Mouse (Mus musculus): Measurements from ENCODE around the gene Alox12.
A peak's percentile ranks its signal among the peaks of the same experiment; 100 is the strongest.

Gene Alox12

DNA sequence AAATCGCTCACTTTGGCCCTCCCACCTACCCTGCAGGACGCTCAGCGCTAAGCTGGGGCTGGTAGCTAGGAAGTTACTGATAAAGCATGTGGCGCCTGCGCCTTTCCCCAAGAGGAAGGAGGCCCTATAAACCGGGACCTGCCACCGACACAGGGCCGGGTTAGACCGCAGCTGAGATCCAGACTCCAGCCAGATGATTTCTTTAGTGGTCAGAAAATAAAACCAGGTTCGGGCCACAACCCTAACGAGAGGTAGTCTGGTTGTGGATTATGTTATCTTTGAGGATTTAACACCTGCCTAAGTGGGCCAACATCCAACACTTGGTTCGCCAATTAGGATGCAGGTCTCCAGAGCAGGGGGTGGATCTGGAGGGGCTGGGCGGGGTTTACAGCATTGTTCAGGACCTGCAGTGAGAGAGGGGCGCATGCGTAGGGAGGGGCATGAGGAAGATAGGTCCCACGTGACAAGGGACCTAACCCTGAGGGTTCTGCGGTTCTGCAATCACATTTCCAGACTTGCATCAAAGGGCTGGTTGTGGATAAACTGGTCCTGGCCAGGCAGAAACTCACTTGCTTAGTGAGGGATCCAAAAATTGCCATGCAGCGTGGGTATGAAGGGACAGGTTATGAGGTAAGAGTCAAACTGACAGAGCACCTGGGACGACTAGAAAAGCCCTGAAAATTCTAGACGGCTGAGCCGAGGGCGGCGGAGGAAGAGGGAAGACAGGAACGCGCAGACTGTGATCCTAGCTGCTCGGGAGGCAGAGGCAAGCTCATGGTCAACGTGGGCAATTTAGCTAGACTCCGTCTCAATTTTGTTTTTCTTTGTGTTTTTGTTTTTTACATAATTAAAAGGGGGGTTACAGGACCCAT lies 34.2 kb downstream of the Alox12 start, which contains the start of gene Slc16a13:
Gene Slc16a13 (minus strand): TSS at position 334 of the 872 bp plus-strand sequence.
- peak; percentile 98 to 99 for DNase-seq (ENCODE audit: low spot score in 2 of 2)

DNA sequence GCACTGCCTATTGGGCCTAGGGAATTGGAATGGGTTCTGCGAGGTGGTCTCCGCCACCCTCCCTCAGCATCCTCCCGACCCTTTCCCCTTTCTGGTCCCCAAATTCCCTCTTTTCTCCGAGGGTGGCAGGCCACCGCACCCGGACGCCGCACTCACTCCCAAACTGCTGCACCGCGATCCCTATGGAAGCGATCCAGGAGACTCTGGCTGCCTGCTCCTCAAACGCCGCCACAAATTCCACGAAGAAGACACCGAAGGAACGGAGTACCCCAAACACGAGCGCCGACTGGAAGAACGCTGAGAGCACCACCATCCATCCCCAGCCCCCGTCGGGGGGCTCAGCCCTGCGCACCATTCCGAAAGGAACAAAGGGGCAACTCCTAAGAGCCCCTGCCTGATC lies 34.8 kb downstream of the Alox12 start:
- peak in 1 of 2 experiments; percentile 64 for DNase-seq (ENCODE audit: low spot score in 2 of 2)

DNA sequence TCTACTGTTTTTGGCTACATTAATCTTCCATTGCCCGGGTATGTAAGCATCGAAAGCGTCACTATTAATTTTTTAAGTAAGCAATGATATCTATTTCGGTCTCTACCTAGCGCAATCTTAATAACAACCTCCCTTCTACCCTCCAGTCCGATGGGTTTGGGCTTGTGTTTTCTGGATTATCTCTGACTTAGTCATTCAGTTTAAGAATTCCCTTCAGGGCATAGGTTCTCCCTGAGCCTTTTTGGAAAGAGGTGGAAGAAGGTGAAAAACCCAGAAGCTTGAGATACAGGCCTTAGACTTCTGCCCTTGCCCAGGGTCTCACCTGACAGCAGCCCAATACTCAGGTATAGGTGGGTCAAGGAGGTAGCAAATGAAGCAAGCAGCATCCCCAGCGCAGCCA lies 35.3 kb downstream of the Alox12 start:
- no peak for DNase-seq (ENCODE audit: low spot score in 2 of 2)

DNA sequence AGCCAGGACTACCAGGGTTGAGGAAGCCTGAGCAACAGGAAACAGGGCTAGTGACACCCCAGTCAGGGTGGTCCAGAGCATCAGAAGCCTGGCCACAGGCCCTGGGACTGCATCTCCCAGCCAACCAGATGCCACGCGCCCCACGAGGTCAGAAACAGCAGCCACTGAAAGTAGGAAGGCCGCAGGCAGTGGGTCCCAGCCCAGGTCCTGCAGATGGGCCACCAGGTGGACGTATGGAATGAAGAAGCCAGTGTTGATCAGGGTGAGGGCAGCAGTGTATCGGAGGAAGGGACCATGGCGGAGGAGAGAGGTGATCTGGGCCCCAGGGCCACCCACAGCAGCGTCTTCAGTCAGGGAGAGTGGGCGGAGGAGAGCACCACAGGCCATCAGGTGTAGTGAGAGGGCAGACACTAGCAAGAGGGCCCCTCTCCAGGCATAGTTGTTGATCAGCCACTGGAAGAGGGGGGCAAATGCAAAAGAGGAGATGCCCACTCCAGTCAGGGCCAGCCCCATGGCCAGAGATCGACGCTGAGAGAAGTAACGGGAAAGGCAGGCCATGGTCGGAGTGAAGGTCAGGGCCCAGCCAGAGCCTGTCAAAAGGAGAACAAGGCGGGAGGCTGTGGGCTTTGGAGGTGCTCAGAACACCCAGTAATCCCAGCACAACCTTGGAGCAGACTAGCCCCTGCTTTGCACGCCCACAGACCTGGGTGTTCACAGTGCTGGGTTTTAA lies 36.2 kb downstream of the Alox12 start:
- DNase-seq (ENCODE audit: low spot score in 2 of 2) = no peak

DNA sequence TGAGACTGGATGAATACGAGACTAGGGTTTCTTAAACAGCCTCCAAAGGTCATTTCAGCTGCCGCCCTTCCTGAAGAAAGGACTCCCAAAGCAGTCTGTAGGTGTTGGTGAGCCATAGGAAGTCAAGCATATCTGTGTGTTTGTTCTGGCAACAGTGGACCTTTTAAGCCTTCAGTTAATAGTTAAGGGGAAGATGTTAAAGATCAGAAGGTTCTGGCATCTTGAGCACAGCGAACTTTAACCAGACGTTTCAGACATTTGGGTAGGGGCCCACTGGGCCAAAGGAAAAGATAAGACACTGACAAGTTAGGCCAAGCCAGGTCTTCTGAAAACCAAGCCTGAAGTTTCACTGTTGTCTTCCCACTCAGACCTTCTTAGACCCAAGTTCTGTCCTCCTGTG lies 37.1 kb downstream of the Alox12 start:
- DNase-seq (ENCODE audit: low spot score in 2 of 2) = no peak

DNA sequence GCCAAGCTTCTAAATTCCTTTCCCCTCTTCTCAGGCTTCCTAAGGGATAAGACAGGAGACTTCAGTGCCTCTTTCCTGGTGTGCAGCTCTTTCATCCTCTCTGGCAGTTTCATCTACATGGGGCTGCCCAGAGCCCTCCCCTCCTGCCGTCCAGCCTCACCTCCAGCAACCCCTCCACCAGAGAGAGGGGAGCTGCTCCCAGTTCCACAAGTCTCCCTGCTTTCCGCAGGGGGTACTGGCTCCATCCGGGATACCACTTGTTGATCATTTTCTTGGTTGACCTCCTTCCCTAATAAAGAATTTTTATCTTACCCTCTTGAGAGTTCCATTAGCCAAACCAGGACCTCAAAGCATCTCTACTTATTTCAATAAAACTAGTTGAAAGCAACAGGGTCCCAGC lies 39.0 kb downstream of the Alox12 start:
- no peak for DNase-seq (ENCODE audit: low spot score in 2 of 2)

DNA sequence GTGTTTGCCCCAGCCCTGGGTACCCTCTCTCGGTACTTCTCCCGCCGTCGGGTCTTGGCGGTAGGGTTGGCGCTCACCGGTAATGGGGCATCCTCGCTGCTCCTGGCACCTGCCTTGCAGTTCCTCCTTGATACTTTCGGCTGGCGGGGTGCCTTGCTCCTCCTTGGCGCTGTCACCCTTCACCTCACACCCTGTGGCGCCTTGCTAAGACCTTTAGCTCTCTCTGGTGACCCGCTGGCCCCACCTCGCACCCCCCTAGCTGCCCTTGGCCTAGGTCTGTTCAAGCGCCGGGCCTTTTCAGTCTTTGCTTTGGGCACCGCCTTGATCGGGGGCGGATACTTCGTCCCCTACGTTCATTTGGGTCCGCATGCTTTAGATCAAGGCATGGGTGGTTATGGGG lies 39.9 kb downstream of the Alox12 start:
- peak in 1 of 2 experiments; percentile 39 for DNase-seq (ENCODE audit: low spot score in 2 of 2)

DNA sequence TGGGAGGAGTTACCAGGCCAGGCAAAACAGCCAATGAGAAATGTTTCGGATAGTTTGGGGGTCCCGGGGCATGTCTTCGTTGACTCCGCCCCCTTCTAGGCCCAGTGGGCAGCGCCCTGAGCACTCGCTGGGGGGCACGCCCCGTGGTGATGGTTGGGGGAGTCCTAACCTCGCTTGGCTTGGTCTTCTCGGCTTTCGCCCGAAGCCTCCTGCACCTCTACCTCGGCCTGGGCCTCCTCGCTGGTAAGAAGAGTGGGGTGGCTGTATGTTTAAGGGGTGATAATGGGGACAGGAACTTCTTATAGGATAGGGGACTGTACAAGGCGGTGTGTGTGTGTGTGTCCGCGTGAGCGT lies 40.3 kb downstream of the Alox12 start:
- no peak for DNase-seq (ENCODE audit: low spot score in 2 of 2)

DNA sequence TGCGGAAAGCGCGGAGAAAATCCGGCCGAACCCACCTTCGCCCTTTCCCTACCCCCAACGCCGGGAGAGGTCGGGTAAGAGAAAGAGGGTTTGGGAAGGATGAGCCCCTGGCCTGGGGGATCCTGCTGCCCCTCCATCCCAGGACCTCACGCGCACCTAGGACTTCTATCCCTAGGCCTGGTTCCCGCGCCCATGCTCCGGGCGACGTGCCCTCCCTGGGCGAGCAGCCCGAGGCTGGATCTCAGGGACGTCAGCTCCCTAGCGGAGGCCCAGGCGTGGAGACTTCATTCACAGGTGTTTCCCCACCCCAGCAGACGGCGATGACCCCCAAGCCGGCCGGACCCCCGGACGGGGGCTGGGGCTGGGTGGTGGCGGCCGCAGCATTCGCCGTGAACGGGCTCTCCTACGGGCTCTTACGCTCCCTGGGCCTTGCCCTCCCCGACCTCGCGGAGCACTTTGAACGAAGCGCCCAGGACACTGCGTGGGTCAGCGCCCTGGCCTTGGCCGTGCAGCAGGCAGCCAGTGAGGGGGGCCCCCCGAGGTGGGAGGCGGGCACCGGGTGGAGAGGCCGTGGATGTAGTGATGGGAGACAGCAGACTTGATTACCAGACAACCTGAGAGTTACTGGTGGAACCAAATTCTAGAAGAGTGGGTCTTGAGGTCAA lies 40.8 kb downstream of the Alox12 start:
- peak; percentile 47 to 61 for DNase-seq (ENCODE audit: low spot score in 2 of 2)

DNA sequence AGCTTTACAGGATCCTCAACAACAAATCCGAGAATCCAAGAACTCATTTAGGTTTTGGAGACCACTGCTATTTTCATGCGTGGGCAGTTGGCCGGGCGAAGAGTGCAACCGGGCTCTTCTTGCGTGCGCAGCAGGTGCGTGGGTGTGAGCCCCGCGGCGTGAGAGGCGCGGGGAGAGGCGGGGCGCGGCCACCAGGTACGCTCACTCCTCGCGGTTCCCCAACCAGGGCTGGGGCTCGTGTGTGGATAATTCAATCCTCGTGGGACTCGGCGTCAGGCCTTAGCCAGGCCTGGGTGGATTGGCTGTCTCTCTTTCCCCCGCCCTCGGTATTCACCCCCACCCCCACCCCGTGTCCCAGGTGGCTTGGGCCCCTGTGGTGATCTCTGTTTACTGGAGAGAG lies 41.4 kb downstream of the Alox12 start:
- DNase-seq (ENCODE audit: low spot score in 2 of 2) = peak; percentile 69 to 79

DNA sequence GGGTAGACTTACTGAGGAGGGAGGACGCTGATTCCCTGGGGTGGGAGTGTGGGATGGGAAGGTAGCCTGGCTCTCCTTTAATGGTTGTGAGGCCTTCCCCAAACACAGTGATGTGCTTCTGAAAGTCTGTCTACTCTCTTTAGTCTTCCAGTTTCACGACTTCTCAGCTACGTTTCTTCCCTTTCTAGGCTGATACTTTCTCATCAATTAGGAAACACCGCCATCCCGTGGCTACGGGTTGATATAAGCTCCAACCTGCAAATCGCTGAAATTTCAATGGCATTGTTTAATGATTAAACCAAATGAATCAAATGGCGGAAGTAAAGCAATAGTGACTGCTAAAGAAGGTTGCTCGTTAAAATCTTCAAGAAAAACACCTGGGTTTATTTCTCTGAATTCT lies 42.3 kb downstream of the Alox12 start:
- DNase-seq (ENCODE audit: low spot score in 2 of 2) = peak; percentile 72 to 82

DNA sequence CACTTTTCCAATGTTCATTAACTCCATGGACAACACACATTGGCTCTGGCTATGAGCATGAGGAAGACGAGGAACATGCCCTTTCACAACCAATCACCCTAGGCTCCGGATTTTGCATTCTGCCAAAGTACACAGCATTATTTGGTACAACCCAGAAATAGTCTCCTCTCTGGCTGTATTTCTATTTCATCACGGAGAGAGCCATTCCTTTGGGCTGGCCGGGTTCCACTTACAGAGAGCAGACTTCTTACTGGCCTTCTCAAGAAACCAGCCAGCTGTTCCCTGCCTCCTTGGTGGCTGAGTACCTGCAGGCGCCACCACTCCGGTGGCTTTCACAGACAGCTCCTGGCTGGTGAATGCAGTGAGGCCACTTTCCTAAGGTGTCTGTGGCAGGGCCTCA lies 42.7 kb downstream of the Alox12 start, which contains the start of gene Slc16a11:
Gene Slc16a11 (plus strand): TSS at position 330 of the 400 bp plus-strand sequence.
- DNase-seq (ENCODE audit: low spot score in 2 of 2) = no peak

DNA sequence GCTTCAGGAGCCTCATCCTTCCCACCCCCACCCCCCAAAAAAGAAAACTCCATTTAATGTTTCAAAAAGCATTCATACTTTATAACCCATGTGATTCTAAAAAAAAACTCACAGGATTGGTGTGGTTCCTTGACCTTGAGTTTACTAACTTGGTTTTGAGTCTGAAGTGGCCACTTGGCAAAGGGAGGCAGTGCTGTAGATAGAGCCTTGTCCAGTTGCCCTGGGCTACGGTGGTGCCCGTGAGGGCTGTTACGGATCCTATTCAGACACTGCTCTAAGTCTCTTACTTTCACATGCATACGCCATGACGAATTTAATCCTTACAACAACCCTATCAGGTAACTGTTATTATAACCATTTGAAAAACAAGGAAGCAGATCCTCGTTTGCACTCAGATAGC lies 43.2 kb downstream of the Alox12 start:
- DNase-seq (ENCODE audit: low spot score in 2 of 2) = no peak

DNA sequence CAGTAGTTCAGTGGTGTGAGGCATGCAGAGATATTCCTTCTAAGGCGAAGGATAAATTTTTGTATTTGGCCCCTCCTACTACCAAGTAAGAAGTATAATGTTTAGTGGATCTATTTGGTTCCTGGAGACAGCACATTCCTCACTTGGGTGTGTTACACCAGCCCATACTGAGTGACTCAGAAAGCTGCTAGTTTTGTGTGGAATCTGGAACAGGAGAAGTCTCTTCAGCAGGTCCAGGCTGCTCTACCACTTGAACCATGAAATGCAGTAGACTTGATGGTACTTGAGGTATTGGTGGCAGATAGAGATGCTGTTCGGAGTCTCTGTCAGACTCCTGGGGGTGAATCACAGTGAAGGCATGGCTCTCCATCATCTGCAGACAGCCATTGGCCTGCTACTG lies 44.5 kb downstream of the Alox12 start:
- no peak for DNase-seq (ENCODE audit: low spot score in 2 of 2)

DNA sequence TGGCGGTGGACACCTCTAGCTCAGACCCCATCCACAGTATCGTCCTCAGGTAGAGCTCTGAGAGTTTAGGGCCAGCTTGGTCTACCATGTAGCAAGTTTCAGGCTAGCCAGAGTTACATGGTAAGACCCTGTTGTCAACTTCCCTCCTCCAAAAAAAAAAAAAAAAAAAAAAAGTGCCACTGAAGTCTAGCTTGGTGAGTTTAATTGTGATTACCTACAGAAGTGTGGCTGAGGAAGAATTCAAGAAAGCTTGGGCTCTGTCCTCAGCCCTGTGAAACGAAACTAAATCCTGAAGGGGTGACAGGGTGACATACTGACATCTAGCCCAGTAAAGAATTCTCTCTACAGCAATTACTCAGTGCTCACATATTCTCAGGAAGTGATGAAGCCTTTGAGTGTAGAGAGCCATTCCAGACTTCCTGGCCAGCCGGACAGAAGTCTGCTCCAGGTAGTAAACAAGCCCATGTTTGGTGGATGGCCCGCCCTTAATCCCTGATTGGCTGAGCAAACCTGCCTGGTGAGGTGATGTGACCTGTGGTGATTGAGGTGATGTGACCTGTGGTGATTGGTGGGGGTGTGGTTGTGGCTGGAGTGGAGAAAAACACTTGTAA lies 46.3 kb downstream of the Alox12 start:
- no peak for DNase-seq (ENCODE audit: low spot score in 2 of 2)

DNA sequence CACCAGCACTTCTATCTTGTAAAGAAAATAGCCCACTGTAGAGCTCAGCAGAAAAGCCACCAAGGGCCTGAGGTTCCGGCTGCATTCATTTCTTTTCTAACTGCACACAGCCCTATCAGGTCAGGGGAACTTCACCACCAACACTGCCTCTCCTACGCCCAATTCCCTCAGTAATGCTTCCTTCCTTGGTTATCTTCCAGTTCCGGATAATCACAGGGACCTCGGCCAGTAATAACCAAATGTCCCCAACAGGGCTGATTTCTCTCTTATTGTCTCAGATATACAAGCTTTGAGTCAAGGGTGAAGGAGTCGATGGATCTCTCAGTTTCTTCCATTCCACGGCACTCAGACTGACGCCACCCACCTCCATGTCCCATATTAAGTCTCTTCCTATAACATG lies 47.9 kb downstream of the Alox12 start:
- DNase-seq (ENCODE audit: low spot score in 2 of 2) = no peak

DNA sequence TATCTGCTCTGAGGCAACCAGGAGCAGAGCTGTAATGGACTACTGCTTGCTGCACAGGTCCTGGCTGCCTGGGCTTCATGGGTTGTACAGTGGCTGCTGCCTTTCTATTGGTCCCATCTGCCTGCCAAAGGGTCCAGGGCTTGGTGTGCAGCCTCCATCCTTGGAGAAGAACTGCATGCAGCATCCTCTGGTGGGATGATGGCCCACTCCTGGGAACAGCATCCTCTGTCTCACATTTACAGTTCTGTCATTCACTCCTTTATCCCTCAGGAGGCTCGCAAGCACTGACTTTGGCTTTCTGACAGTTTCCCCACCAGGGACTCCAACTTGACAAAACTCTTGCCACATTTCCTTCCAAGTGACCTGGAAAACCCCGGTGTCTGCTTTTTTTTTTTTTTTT lies 48.4 kb downstream of the Alox12 start:
- no peak for DNase-seq (ENCODE audit: low spot score in 2 of 2)

DNA sequence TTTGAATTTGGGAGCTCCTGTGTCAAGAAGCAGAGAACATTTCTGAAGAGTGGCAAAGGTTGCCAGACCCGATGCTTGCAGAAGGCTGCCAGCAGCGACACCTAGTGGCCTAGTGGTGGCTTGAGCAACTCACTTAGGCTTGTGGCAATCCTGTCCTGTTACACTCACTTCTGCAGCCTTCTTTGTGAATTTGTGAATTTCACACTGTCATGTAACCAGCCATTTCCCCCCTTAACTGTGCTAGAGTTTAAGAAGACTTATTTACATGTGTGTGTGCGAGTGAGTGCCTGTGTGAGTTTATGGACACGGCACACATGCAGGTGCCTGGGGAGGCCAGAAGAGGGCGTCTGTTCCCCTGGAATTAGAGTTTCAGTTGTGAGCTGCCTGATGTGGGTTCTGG lies 53.5 kb downstream of the Alox12 start:
- DNase-seq (ENCODE audit: low spot score in 2 of 2) = peak; percentile 80 to 89

DNA sequence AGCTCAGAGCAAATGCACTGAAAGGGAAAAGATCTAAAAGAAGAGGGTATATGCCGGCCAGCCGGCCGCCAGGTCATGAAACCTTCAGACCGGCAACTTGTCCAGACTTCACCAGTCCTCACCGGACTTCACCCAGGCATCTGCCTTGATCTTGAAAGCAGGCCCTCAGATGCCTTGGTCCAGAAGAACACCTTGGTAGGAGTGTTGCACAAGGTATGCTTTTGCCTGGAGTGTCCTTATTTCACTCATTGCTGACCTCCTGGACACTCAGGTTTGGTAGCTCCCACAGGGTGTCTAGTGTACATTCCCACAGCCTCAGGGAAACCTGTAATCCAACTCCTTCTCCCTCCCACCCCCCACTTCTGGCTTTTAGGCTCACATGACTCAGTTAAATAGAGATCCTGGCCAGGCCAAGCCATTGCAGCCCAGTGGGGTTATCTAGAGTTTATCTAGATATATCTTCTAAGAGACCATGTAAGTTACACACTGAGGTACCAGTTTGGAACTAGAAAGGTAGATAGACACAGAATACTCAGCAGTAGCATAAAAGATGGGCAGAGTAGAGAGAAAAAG lies 55.0 kb downstream of the Alox12 start:
- DNase-seq (ENCODE audit: low spot score in 2 of 2) = no peak

DNA sequence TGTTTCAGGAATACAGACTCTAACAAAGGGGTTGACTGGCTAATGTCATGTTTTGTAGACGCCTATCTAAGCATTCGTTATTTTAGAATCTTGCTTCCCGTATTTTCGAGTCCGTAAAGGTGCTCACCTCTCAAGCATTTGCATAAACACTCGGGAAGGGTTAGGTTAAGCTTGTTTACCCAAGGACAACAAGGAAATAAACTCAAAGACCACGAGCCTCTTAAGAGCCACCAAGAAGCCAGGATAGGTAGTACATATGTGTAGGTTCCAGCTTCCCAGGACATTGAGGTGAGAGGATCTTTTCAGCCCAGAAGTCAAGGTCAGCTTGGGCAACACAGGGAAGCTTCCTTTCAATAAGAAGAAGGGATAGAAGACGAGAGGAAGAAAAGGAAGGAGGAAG lies 56.0 kb downstream of the Alox12 start:
- DNase-seq (ENCODE audit: low spot score in 2 of 2) = no peak

DNA sequence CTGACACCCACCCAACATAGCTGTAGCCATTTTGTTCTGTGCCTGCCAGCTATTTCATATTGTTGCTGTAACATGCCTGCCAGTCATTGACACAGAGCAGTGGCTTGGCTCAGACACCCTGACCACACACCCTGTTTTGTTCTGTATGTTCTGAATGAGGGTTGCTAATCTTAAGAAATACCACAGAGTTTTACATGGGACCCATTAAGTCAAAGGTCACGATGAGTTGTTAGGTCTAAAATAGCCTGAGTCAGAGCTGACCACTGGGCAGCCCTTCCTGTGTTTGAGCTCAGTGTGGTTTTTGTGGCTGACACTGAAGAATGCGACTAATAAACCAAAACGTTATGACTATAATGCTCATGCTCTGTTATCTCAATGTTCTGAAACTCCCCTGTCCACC lies 56.8 kb downstream of the Alox12 start:
- DNase-seq (ENCODE audit: low spot score in 2 of 2) = no peak

Measured in right cerebral cortex, postnatal 10 days (tissue).